Mouse (Mus musculus) gastrocnemius, adult 2 months (tissue): ENCODE results near the gene Actr6. TPM values are rescaled to one million over a fixed set of nuclear protein-coding genes. Genes with fewer than 3 reads are reported as not detected.
"Not testable (repeated sequence)": the region's sequence is repeated elsewhere in the genome, so short reads cannot be mapped to it uniquely, and the experiment has no call there.

Experiments
- DNase-seq: peaks from one replicate; pipeline ENCODE4 v3.0.0; 2022
- H3K27ac ChIP-seq: fragments of 200-600 bp; 2 replicates; pipeline ENCODE4 v1.8.1; 2022; ENCODE audit warnings: mild to moderate bottlenecking
- H3K4me3 ChIP-seq: fragments of 200-600 bp; 2 replicates; pipeline ENCODE4 v1.8.1; 2022; ENCODE audit warnings: mild to moderate bottlenecking, moderate library complexity
- CTCF ChIP-seq: fragments of 200-600 bp; IDR thresholded peaks from 2 replicates; pipeline ENCODE4 v1.8.1; 2022; ENCODE audit warnings: antibody characterized with exemption, mild to moderate bottlenecking, moderate library complexity
- intact Hi-C: fragments of 180-260 bp; cut with DNase I; formaldehyde crosslinking; loops from one replicate; pipeline ENCODE4 v1.15.1; 2025
- total RNA-seq, 2 experiments: library from RNA; stranded (reverse); gene quantifications; 2 replicates each; pipeline ENCODE4 v1.2.3; 2021

The Actr6 gene
- total RNA-seq, 2 experiments from 2014 or later: 5.2 to 8.8 TPM

- DNase-seq: peak; percentile 81
- Histone ChIP-seq H3K27ac (peak overlapping the region; percentile 89), H3K4me3 (peak overlapping the region; percentile 32)
- TF ChIP-seq CTCF: no peak
- intact Hi-C loops: no loop called here
Observed at GRCm38 (mm10) chr10:89722247-89723195, 9.6 kb downstream of the Actr6 start.

GRCm38 (mm10) chr10:89720796-89721195 is 11.3 kb downstream of the Actr6 start:
- H3K27ac ChIP-seq: peak overlapping the region; percentile 89
- DNase-seq: peak; percentile 58
- intact Hi-C loops: no loop called here

DNA sequence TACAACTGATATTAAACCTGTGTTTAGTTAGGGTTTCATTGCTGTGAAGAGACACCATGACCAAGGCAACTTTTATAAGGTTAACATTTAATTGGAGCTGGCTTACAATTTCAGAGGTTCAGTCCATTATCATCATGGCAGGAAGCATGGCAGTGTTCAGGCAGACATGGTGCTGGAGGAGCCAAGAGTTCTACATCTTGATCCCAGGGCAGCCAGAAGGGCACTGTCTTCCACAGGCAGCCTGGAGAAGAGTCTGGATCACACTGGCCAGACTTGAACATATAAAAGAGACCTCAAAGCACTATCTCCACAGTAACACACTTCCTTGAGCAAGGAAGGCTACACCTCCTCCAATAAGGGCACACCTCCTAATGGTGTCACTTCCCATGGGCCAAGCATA is 11.8 kb downstream of the Actr6 start:
- TF ChIP-seq CTCF: no peak
- intact Hi-C loops: no loop called here
- peak overlapping the region; percentile 89 for H3K27ac ChIP-seq
- DNase-seq: no peak
- H3K4me3 ChIP-seq: no peak overlapping the region

More at GRCm38 (mm10) chr10:89720796-89721195, 11.3 kb downstream of the Actr6 start:
- TF ChIP-seq CTCF: no peak
- no peak overlapping the region for H3K4me3 ChIP-seq

DNA sequence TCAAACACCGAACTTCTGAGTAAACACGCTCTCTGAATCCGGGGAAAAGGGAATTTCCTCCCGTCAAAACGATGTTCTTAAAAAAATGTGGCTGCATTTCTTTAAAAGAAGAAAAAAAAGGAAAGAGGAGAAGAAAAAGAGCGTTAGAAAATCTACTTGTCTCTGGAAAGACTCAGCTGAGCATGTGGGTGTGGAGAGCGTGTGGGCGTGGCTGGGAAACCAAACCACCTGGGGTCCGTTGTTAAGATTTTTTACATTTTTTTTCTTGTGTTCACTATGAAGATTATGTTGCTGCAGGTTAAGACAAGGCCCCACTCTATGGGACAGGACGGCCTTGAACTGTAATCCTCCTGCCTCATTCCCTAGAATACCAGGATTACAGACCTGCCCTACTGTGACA is 17.2 kb downstream of the Actr6 start:
- intact Hi-C loops: no loop called here
- DNase-seq: no peak
- TF ChIP-seq CTCF: no peak
- Histone ChIP-seq H3K4me3 (no peak overlapping the region), H3K27ac (no peak overlapping the region)

DNA sequence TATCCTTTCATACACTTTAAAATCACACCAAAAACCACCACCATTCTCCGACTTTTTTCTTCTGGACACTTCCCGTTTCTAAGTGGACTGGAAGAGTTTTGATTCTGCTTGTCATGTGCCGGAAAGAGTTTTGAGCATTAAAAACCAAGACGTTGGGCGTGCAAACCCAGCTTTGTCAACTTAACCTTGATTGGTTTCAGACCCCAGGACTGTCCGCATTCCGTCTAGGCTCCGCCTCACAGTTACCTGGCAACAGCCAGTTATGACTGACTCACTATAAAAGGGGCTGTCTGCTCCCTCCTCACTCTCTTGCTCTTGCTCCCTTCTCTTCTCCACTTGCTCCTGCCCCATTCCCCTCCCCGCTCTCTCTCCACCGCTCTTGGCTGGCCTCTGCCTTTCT is 23.4 kb downstream of the Actr6 start:
- DNase-seq: no peak
- TF ChIP-seq CTCF: no peak
- Histone ChIP-seq H3K4me3 (no peak overlapping the region), H3K27ac (no peak overlapping the region)
- intact Hi-C loops: no loop called here

DNA sequence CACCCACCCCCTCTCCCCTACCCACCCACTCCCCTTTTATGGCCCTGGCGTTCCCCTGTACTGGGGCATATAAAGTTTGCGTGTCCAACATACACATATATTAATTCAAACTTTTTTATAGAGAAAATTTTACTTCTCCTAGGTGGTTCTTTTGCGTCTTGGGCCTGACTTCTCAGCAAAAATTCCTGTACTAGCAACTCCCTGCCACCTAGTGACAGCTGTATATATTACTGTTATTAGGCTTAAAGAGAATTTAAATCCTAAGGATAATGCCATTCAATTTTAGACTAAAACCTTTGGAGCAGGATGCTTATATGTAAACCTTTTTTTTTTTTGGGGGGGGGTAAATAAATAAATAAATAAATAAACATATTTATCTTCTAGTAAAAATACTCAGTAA is 24.7 kb downstream of the Actr6 start:
- Histone ChIP-seq H3K4me3 (no peak overlapping the region), H3K27ac (no peak overlapping the region)
- no peak for DNase-seq
- TF ChIP-seq CTCF: no peak
- intact Hi-C loops: no loop called here

- no peak for DNase-seq
- intact Hi-C loops: no loop called here
- Histone ChIP-seq H3K27ac (no peak overlapping the region), H3K4me3 (no peak overlapping the region)
- no peak for TF ChIP-seq CTCF
Observed at GRCm38 (mm10) chr10:89703042-89703441, 29.1 kb downstream of the Actr6 start.

GRCm38 (mm10) chr10:89697956-89698355 is 34.1 kb downstream of the Actr6 start:
- H3K4me3 ChIP-seq: no peak overlapping the region
- H3K27ac ChIP-seq: no peak overlapping the region
- intact Hi-C loops: no loop called here
- TF ChIP-seq CTCF: no peak
- DNase-seq: no peak

DNA sequence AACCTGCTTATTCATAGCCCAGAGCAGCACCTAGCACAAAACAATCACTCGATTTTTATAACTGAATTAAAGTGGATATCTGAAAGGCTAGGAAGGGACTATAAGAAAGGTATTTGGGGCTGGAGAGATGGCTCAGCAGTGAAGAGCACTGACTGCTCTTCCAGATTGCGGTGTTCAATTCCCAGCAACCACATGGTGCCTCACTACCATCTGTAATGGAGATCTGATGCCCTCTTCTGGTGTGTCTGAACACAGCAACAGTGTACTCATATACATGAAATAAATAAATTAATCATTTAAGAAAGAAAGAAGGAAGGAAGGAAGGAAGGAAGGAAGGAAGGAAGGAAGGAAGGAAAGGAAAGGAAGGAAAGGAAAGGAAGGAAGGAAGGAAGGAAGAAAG is 35.8 kb downstream of the Actr6 start:
- DNase-seq, H3K27ac ChIP-seq, intact Hi-C loops: not testable (repeated sequence)

GRCm38 (mm10) chr10:89695194-89695911 is 36.7 kb downstream of the Actr6 start:
- intact Hi-C loops: no loop called here
- Histone ChIP-seq H3K4me3 (no peak overlapping the region), H3K27ac (no peak overlapping the region)
- no peak for TF ChIP-seq CTCF
- no peak for DNase-seq

More for the DNA sequence above, 35.8 kb downstream of the Actr6 start:
- not testable (repeated sequence) for H3K4me3 ChIP-seq

DNA sequence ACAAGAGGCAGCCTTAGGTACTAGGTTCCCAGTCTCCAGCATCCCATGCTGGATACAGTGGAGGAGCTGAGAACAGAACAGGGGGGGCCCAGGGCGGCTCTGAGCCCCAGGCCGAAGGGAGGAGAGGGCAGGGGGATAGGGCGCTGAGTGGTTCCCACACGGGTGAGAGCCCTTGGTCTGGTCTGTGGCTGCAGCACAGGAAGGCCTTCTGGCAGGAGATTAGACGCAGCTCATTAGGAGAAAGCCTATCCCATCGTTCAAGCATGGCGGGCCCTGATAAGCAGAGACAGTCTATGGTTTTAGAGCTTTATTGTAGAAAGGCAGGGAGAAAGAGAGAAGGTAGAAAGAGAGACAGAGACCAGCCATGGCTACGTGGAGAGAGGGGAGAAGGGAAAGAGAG is 42.1 kb downstream of the Actr6 start:
- no peak overlapping the region for H3K27ac ChIP-seq
- TF ChIP-seq CTCF: no peak
- no peak for DNase-seq
- intact Hi-C loops: no loop called here
- H3K4me3 ChIP-seq: no peak overlapping the region

DNA sequence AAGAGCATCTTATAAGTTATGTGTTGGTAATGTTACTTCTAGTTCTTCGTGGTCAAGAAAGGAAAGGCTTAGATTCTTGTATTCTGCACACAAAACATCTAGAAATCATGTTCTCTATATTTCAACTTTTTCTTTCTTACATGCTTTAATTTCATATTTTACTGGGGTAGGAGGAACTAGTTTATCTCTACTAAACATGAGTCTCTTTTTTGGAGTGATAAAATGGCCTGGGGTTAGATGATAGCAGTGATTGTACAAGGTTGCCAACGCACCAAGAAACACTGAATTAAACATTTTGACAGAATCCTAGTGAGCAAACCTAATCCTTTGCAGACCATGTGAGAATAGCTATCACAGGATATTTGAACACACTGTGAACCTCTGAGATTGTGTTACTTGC is 44.6 kb downstream of the Actr6 start:
- Histone ChIP-seq H3K4me3 (no peak overlapping the region), H3K27ac (no peak overlapping the region)
- DNase-seq: no peak
- intact Hi-C loops: no loop called here
- TF ChIP-seq CTCF: no peak

DNA sequence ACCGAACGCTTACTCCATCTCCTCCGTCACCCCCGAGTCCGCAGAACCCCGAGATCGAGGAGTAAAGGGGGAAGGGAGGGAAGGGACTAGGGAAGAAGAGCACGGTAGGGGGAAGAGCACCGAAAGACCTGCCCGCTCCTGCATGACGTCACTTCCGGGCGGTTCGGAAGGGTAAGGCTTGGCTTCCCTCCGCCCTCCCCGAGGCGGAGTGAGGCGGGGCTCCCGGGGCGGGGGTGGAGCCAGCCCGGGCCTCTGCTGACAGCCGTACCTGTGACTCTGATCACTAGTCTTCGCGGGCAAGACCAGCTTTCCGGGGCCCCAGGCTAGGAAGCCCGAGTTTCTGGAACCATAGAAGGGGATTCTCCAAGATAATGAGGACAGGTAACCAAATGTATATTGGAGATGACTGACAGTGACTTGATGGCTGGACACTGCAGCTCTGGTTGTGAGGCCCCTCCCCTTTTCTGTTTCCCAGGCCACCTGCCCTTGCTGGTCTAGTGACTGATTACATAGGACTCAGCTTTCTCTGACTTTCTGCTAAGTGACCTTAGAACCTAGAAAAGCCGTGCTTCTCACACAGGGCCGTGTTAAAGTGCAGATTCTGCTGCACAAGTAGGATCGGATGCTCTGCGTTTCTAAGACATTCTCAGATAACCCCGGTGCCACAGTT is 45.8 kb downstream of the Actr6 start, which contains the start of gene Scyl2:
Gene Scyl2 (minus strand): TSS at position 147 of the 670 bp plus-strand sequence.
- intact Hi-C loops: loop anchor here (1.0 kb wide), 1 partner anchor 46 kb away; the partner anchor contains the start of gene Actr6
- TF ChIP-seq CTCF: no peak
- Histone ChIP-seq H3K27ac (peak within 1 kb of the TSS; percentile 95), H3K4me3 (peak within 1 kb of the TSS; percentile 99)
- peak; percentile 97 for DNase-seq
